Mouse (Mus musculus) layer of hippocampus, adult 8-10 months (tissue): Measurements from ENCODE around the gene Ccdc175. TPM values are rescaled to one million over a fixed set of nuclear protein-coding genes. Genes with fewer than 3 reads are reported as not detected.

Experiments used
- microRNA-seq, 2 experiments: library from miRNA; unstranded; fragments of <30 nt; microRNA quantifications; one replicate each; pipeline ENCODE4 v1.2.0; 2022
- total RNA-seq, 4 experiments: library from RNA; stranded (reverse); gene quantifications; 2 replicates each; pipeline ENCODE4 v1.2.4; 2022

The Ccdc175 gene
- total RNA-seq, 4 experiments from 2014 or later: 0.13 TPM; not detected in 3

Small RNA genes within 50 kb of the gene (microRNA-seq; reads per million reads assigned to microRNA genes)
- 0 reads per million in 2 experiments for gene Gm24466

Other genes starting within 250 kb of the Ccdc175 start
- 10 to 100 TPM; 11.8 to 13.3 (median 12.9) TPM for gene Gpr135, start 113.9 kb downstream of the Ccdc175 start, total RNA-seq
- gene L3hypdh, start 99.6 kb downstream of the Ccdc175 start, total RNA-seq: 1 to 10 TPM; 1.6 to 3.7 (median 2.9) TPM
- gene Jkamp, start 99.4 kb downstream of the Ccdc175 start, total RNA-seq: 10 to 100 TPM; 54.7 to 61.8 (median 57.0) TPM
- 1,000 to 10,000 TPM; 1,208 to 1,335 (median 1,272) TPM for gene Rtn1, start 224.0 kb upstream of the Ccdc175 start, total RNA-seq